Mouse (Mus musculus) liver, embryonic 14.5 days (tissue): ENCODE data around the gene Actn4.

Experiments
- CTCF ChIP-seq: IDR thresholded peaks from 2 replicates; pipeline ENCODE4 v1.5.1; 2016; ENCODE audit warnings: antibody characterized with exemption, low read depth, control low read depth
- EP300 ChIP-seq: IDR thresholded peaks from 2 replicates; pipeline ENCODE4 v1.6.1; 2016; ENCODE audit warnings: antibody characterized with exemption, low read depth

- no peak for TF ChIP-seq CTCF
- TF ChIP-seq EP300: no peak
These were observed 7.4 kb downstream of the Actn4 start for GRCm38 (mm10) chr7:28954773-28955172.
